Mouse (Mus musculus) effector memory CD4-positive, alpha-beta T cell, adult 5 months (primary cell): ENCODE measurements around the gene Etnk1. TPM values are rescaled to one million over a fixed set of nuclear protein-coding genes. Genes with fewer than 3 reads are reported as not detected.

Experiments used
- polyA plus RNA-seq: library from polyadenylated mRNA; unstranded; fragments of 100-300 nt; shearing (Covaris generic); gene quantifications from one replicate; pipeline ENCODE4 v1.2.1, GENCODE M21; 2017

The Etnk1 gene
- polyA plus RNA-seq: 76.6 TPM

GRCm38 (mm10) chr6:143166452-143167357 lies at the start of gene Etnk1:
Etnk1 (plus strand) TSS chr6:143167221.

Other genes with a start within 250 kb of the Etnk1 start
- gene St8sia1, start 202.8 kb upstream of the Etnk1 start, polyA plus RNA-seq: 3.4 TPM
- 39.8 TPM for gene C2cd5, start 67.1 kb upstream of the Etnk1 start, polyA plus RNA-seq